8 mouse cellular contexts compared by ENCODE assay signal in the genomic region with DNA sequence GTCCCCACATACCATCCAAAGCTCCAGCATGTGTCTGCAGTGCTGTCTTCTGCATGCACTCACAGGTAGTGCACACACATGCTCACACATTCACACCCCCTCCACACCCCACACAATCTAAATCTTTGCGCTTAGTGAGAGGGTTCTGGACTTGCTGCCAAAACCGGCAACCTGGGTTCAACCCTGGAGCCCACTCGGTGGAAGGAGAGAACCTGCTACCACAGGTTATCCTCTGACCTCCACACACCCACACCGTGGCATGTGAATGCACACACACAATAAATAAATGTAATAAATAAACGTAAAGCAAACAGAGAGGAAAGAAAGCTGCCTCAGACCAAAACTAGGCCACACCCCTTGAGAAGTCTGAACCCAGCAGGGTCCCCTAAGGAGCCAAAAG. TPM values are rescaled to one million over a fixed set of nuclear protein-coding genes. Genes with fewer than 3 reads are reported as not detected.
DNase-seq lines count a peak whose midpoint lies in the region; ATAC-seq and TF ChIP-seq lines count a peak whose summit lies in the region.

No protein-coding gene starts in this region.

- H3K9me3 ChIP-seq in erythroblast, embryonic 14.5 days (ENCODE audit: control insufficient read depth, low read length), result no peaks in the 10 kb centered on the region
- no peaks in the 10 kb centered on the region for H3K9me3 ChIP-seq in limb, embryonic 15.5 days

- H3K4me1 ChIP-seq in erythroblast, embryonic 14.5 days (ENCODE audit: control insufficient read depth), result peaks cover 66% of the 10 kb centered on the region
- H3K4me1 ChIP-seq in testis, adult 2 months (ENCODE audit: control insufficient read depth, insufficient read depth, low read length), result peaks cover 24% of the 10 kb centered on the region
- H3K4me1 ChIP-seq in limb, embryonic 15.5 days, result peaks cover 36% of the 10 kb centered on the region

- H3K9ac ChIP-seq in limb, embryonic 15.5 days, result no peak overlapping the region

- H3K27ac ChIP-seq in testis, adult 2 months (ENCODE audit: control insufficient read depth, insufficient read depth, low read depth, low read length), result no peak overlapping the region; the same call in 1 of the 2 replicates
- H3K27ac ChIP-seq in limb, embryonic 15.5 days, result peak overlapping the region; percentile 100; the same call in 1 of the 2 replicates

- intact Hi-C loops in gastrocnemius, postnatal 14 days (cut with DNase I; ENCODE audit: low total_unique reads), result no loop called here

- DNase-seq in testis, postnatal 10 days (ENCODE audit: low spot score), result no peak
- no peak for DNase-seq in urinary bladder, adult 2 months (ENCODE audit: low spot score)
- DNase-seq in gastrocnemius, postnatal 14 days, result no peak

- peak overlapping the region; percentile 84 for H3K4me2 ChIP-seq in limb, embryonic 15.5 days

- no peak for ATAC-seq in erythroblast, adult 5-6 weeks (replicated peaks; ENCODE audit: low FRiP score, poor library complexity, severe bottlenecking)
- ATAC-seq in limb, embryonic 15.5 days (ENCODE audit: insufficient number of reproducible peaks, low FRiP score, low TSS enrichment, low read depth), result no peak
- ATAC-seq in frontal cortex, adult (ENCODE audit: low TSS enrichment), result no peak

- H3K27me3 ChIP-seq in erythroblast, embryonic 14.5 days (ENCODE audit: control insufficient read depth), result no peaks in the 10 kb centered on the region
- no peaks in the 10 kb centered on the region for H3K27me3 ChIP-seq in testis, adult 2 months (ENCODE audit: control insufficient read depth, insufficient read depth, low read length)
- H3K27me3 ChIP-seq in limb, embryonic 15.5 days, result no peaks in the 10 kb centered on the region

- no peak for TF ChIP-seq CTCF in testis, adult 2 months (IDR thresholded peaks at IDR 0.05; ENCODE audit: control insufficient read depth, insufficient read depth, insufficient replicate concordance, low read depth, low read length)

- H3K4me3 ChIP-seq in erythroblast, embryonic 14.5 days (replicated peaks), result peak overlapping the region; percentile 76
- peak overlapping the region; percentile 93 for H3K4me3 ChIP-seq in testis, adult 2 months (ENCODE audit: control insufficient read depth, low read depth, low read length)
- peak overlapping the region; percentile 72 for H3K4me3 ChIP-seq in limb, embryonic 15.5 days

- peaks cover 66% of the 10 kb centered on the region for H3K36me3 ChIP-seq in erythroblast, embryonic 14.5 days (ENCODE audit: control insufficient read depth)
- no peaks in the 10 kb centered on the region for H3K36me3 ChIP-seq in testis, adult 2 months (ENCODE audit: control insufficient read depth, insufficient read depth, low read length)
- peaks cover 57% of the 10 kb centered on the region for H3K36me3 ChIP-seq in limb, embryonic 15.5 days

- WGBS in limb, embryonic 15.5 days, result 64% methylated on average over 5 of the region's 5 CpGs

- TF ChIP-seq POLR2A in testis, adult 2 months (IDR thresholded peaks at IDR 0.05; ENCODE audit: control insufficient read depth, low read depth, low read length), result no peak

RNA-seq across cellular contexts. Expression of gene Akt1s1, which starts 1.0 kb away (rescaled TPM):
- 33.5 and 36.8 TPM in 2 replicates for polyA plus RNA-seq in erythroblast, embryonic 14.5 days (2012)
- total RNA-seq in erythroblast, adult 5-6 weeks (2015; ENCODE audit: low replicate concordance), result 6.5 and 7.1 TPM in 2 replicates
- 19.7 and 43.3 TPM in 2 replicates for total RNA-seq in erythroblast, adult 5-6 weeks (2017; ENCODE audit: low replicate concordance)
- 31.5 and 35.7 TPM in 2 replicates for polyA plus RNA-seq in testis, adult 2 months (2012; rRNA removed)
- 118 and 124 TPM in 2 replicates for polyA plus RNA-seq in limb, embryonic 15.5 days (2015; fragmentation: Nextera tagmentation; extraction: Ambion mirVana)
- 93.8 and 99.5 TPM in 2 replicates for polyA plus RNA-seq in urinary bladder, adult 2 months (2012; rRNA removed)
- total RNA-seq in gastrocnemius, postnatal 14 days (2021), result 10 to 100 TPM; 85.9 to 86.7 TPM

RNA-seq across cellular contexts. Expression of gene Tbc1d17, which starts 1.1 kb away (rescaled TPM):
- 7.7 and 10.0 TPM in 2 replicates for polyA plus RNA-seq in erythroblast, embryonic 14.5 days (2012)
- total RNA-seq in erythroblast, adult 5-6 weeks (2015; ENCODE audit: low replicate concordance), result 15.8 and 21.3 TPM in 2 replicates
- 33.6 and 77.5 TPM in 2 replicates for total RNA-seq in erythroblast, adult 5-6 weeks (2017; ENCODE audit: low replicate concordance)
- polyA plus RNA-seq in testis, adult 2 months (2012; rRNA removed), result 24.4 and 28.5 TPM in 2 replicates
- polyA plus RNA-seq in limb, embryonic 15.5 days (2015; fragmentation: Nextera tagmentation; extraction: Ambion mirVana), result 82.6 and 89.6 TPM in 2 replicates
- 67.3 and 68.9 TPM in 2 replicates for polyA plus RNA-seq in urinary bladder, adult 2 months (2012; rRNA removed)
- total RNA-seq in gastrocnemius, postnatal 14 days (2021), result 10 to 100 TPM; 28.2 to 38.9 TPM

RNA-seq across cellular contexts. Expression of gene Pnkp, which starts 9.2 kb away (rescaled TPM):
- 4.5 and 5.5 TPM in 2 replicates for polyA plus RNA-seq in erythroblast, embryonic 14.5 days (2012)
- total RNA-seq in erythroblast, adult 5-6 weeks (2015; ENCODE audit: low replicate concordance), result 17.3 and 43.3 TPM in 2 replicates
- 26.8 and 32.5 TPM in 2 replicates for total RNA-seq in erythroblast, adult 5-6 weeks (2017; ENCODE audit: low replicate concordance)
- 26.5 and 29.4 TPM in 2 replicates for polyA plus RNA-seq in testis, adult 2 months (2012; rRNA removed)
- polyA plus RNA-seq in limb, embryonic 15.5 days (2015; fragmentation: Nextera tagmentation; extraction: Ambion mirVana), result 29.7 and 29.8 TPM in 2 replicates
- polyA plus RNA-seq in urinary bladder, adult 2 months (2012; rRNA removed), result 23.4 and 24.1 TPM in 2 replicates
- 10 to 100 TPM; 15.1 to 16.6 TPM for total RNA-seq in gastrocnemius, postnatal 14 days (2021)

RNA-seq across cellular contexts. Expression of gene Ptov1, which starts 21.8 kb away (rescaled TPM):
- 7.3 and 8.9 TPM in 2 replicates for polyA plus RNA-seq in erythroblast, embryonic 14.5 days (2012)
- 6.9 and 8.1 TPM in 2 replicates for total RNA-seq in erythroblast, adult 5-6 weeks (2015; ENCODE audit: low replicate concordance)
- 8.8 and 12.1 TPM in 2 replicates for total RNA-seq in erythroblast, adult 5-6 weeks (2017; ENCODE audit: low replicate concordance)
- polyA plus RNA-seq in testis, adult 2 months (2012; rRNA removed), result 171 and 187 TPM in 2 replicates
- polyA plus RNA-seq in limb, embryonic 15.5 days (2015; fragmentation: Nextera tagmentation; extraction: Ambion mirVana), result 286 and 373 TPM in 2 replicates
- 176 and 195 TPM in 2 replicates for polyA plus RNA-seq in urinary bladder, adult 2 months (2012; rRNA removed)
- 100 to 1,000 TPM; 161 to 167 TPM for total RNA-seq in gastrocnemius, postnatal 14 days (2021)

RNA-seq across cellular contexts. Expression of gene Atf5, which starts 31.3 kb away (rescaled TPM):
- 9.7 and 12.0 TPM in 2 replicates for polyA plus RNA-seq in erythroblast, embryonic 14.5 days (2012)
- 1.3 and 1.9 TPM in 2 replicates for total RNA-seq in erythroblast, adult 5-6 weeks (2015; ENCODE audit: low replicate concordance)
- total RNA-seq in erythroblast, adult 5-6 weeks (2017; ENCODE audit: low replicate concordance), result 2.1 and 2.5 TPM in 2 replicates
- 21.6 TPM in 2 replicates for polyA plus RNA-seq in testis, adult 2 months (2012; rRNA removed)
- 5.7 and 6.2 TPM in 2 replicates for polyA plus RNA-seq in limb, embryonic 15.5 days (2015; fragmentation: Nextera tagmentation; extraction: Ambion mirVana)
- 43.4 and 63.6 TPM in 2 replicates for polyA plus RNA-seq in urinary bladder, adult 2 months (2012; rRNA removed)
- total RNA-seq in gastrocnemius, postnatal 14 days (2021), result 10 to 100 TPM; 54.5 to 62.2 TPM
